Mouse (Mus musculus): ENCODE data around the gene Smpd4.

- no peak for TF ChIP-seq CTCF (conservative IDR thresholded peaks at IDR 0.05 in 1 of 2, IDR thresholded peaks at IDR 0.05 in 1 of 2; ENCODE audit: low read depth in 2 of 2, low read length in 2 of 2)
- no peak for TF ChIP-seq CHD2 (IDR thresholded peaks at IDR 0.05; ENCODE audit: low read length)
- TF ChIP-seq BHLHE40 (IDR thresholded peaks at IDR 0.05; ENCODE audit: low read depth, low read length), result no peak
- TF ChIP-seq SMC3 (IDR thresholded peaks at IDR 0.05; ENCODE audit: low read depth, low read length), result no peak
- TF ChIP-seq POLR2A (IDR thresholded peaks at IDR 0.05; ENCODE audit: low read depth, low read length), result no peak
- TF ChIP-seq EP300 (IDR thresholded peaks at IDR 0.05; ENCODE audit: low read length), result no peak
- TF ChIP-seq ZNF384 (IDR thresholded peaks at IDR 0.05; ENCODE audit: low read depth, low read length), result no peak
Measured at GRCm38 (mm10) chr16:17584555-17584954, 34.6 kb upstream of the Smpd4 start.

Measured in CH12.LX (cell line).